Mouse (Mus musculus) c-Kit-positive CD71-positive TER-119-negative erythroid progenitor cells, embryonic 14.5 days (primary cell): ENCODE data around the gene Nuf2.
A peak's percentile ranks its signal among the peaks of the same experiment; 100 is the strongest.
"Not testable (repeated sequence)": the region's sequence is repeated elsewhere in the genome, so short reads cannot be mapped to it uniquely, and the experiment has no call there.

Experiments used
- DNase-seq: peaks from one replicate; pipeline ENCODE4 v3.0.0-alpha.2; 2013; ENCODE audit warnings: low read depth

The Nuf2 gene

DNA sequence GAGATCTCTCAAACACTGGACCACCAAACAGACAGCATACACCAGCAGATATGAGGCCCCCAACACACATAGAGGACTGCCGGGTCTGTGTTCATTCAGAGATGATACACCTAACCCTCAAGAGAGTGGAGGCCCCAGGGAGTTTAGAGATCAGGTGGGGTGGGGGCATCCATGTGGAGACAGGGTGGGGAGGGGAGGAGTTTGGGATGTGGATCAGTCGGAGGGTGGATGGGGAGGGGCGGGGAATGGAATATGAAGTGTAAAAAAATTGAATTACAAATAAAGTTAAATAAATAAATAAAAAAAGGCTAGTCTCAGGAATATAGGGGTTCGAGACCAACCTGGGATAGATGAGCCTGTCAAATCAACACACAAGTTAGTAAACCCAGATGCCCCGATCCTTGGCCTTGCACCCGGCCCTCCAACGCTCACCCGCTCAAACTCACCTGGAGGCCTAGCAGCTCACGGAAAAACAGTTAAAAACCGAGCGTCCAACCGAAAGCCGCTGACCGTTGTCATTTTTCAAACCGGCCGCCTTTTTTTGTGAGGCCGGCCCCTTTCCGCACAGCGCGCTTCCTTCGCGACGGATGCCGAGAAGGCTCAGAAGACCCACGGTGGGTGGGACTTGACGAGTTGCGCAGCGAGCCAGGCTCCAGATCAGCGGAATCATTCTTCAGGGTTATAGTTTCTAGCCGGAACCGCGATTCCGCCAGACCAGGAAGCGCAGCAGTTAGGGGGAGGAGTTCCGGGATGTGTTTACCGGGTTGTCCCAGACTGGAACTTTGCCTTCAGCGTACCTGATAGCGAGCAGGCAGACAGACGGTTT lies at the start of gene Nuf2:
TSS of gene Nuf2 (minus strand) at position 589 of the 826 bp plus-strand sequence.
- peak; percentile 97 for DNase-seq

DNA sequence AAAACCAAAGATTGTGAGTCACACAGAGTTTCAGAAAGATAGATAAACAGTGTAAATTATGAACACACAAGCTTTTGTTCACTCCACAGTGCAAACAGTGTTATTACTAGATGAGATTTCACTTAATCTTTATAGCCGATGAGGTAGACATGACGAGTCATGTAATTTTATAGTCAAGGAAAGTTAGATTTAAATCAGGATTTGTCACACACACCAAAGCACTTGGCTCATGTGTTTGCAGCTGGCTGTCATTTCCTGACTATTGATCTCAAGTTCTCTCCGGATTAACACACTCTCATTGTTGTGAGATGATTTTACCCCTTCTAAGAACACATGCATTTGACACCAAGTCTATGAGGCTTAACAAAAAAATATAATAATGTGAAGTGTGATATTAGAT lies 48.3 kb upstream of the Nuf2 start:
- no peak for DNase-seq

DNA sequence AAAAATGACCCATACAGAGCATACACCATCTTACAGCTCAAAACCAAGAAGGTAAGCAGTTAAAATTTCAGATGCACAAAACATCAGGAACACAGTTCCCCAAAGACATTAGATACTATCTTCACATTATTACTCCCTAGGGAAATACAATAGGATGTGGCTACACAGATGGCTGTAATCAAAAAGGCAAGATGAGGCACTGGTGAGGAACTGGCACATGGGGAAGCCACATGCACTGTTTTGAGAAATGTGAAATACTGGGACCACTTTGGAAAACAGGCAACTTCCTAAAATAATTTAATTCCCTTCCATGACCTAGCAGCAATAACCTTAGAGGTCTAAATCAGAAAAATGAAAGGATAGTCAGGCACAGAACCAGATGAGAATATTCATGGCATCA lies 42.9 kb upstream of the Nuf2 start:
- no peak for DNase-seq

DNA sequence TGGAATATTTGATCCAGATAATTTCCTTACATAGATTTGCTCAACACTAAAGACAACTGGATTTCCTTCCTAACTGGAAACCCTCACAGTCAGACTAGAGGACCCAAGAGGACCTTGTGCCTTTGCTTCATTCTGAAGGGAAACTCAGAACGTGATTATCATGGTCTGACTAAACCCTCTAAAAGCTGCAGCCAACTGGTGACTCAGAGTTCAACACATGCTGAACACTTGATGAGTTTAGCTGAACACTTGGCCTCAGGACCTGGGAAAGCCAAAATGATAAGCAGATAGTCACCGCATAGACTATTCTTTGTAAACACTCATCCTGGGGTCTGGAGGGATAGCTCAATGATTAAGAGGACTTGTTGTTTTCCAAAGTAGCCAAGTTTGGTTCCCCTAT lies 24.4 kb upstream of the Nuf2 start:
- DNase-seq: no peak

DNA sequence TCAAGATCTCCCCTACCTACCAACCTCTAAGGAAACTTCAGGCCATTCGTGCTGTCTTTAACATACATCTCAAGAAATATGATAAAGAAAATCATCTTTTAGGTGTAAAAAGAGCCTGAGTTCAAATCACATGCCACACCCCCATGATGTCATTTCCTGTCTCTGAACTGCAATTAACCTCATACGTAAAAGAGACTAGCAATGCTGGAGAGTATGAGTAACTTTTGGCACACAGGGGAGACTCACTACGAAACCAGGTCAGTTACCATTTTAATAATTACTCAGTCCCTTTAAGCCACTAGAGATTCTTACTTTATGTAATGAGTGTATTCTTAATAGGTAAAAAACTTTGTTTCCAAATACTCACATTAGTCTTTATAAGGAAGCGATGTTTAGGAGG lies 23.8 kb upstream of the Nuf2 start:
- DNase-seq: no peak

DNA sequence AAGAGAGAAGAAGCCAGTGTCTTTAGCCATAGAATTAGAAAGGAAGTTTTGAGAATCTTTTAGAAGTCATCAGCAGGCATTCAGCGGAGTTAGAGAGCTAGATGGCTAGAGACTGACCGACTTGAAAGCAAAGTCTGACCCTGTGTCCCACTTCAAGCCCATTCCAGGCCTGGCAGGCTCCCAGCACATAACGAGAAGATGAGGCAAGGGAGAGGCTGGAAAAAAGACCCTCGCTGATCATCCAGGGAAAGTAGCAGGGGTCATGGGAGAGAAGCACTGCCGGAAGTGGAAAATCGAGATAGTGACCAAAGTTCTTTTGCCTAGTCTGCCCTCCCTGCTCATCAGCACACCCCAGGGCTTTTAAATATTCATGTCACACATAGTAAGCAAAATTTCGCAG lies 22.2 kb upstream of the Nuf2 start:
- DNase-seq: no peak

DNA sequence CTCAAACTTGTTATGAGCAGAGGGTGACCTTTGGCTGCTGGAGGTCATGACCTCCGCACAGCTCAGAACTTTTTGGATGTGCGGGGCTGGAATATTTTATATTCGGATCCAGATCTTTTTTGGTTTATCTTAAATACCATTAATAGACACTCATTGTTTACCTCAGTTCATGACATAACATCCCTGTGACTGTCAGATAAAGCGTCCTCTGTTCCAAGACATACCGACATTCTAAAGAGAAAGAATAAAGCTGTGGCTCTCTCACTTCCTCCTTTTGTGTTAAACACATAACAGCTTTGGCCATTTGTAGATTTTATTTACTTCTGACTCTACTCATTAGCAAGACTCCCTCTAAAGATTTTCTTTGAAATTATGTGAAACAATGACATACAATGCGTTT lies 9.2 kb upstream of the Nuf2 start:
- DNase-seq: no peak

DNA sequence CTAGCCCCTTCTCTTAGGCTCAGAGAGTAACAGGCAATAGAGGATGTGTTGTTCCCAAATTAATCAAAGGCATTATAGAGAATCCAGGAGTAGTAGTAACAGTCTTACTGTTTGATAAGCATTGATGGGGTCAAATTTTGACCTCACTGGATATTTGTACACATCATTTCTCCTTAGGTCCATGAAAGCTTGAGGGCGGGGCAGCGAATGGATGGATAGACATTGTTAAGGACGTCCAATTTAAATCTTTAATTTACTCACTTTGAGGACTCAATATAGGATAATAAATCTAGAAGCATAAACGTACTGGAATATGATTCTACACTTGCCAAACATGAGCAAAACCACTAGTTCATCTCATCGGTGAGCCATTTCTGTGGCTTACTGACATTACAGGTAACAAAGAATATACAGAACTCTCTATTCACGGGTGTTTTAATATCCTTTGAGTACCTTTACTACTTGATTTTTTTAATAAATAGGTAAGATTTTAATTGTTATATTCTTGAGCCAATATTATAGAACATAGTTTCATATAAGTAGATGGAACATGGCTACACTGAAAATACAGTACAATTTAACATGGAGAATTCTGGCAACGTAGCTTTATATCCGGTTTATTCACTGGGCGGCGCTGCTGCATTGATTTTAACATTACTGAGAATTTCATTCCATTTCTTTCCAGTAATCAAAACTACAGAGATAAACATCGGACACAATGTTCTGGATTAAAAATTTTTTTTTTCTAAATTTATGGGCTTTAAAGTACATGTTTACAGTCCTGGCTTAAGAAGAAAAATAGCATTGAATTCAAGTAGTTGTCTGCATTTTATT lies 655 bp upstream of the Nuf2 start:
- peak; percentile 72 for DNase-seq

DNA sequence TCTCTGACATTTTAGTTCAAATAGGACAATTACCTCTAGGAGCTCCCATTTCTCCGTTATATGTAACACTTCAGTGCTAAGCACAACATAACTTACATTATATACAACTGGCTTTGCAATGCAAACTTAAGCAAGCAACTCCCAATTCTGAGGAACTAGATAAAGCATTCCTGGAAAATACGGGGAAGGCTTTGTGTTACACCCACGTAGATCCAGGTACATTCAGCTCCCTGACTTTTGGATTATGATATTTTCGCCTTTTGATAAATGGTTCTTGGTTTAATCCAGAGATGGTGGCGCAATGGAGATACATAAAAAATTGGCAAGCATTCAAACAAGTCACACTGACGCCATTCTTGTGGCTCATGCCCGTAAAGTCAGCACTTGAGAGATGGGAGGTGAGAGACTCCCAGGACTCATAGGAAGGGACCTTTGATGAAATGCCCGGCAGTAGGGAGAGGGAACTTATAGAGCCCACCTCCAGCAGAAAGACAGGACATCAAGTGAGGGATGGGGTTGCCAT lies 1.2 kb downstream of the Nuf2 start:
- peak; percentile 38 for DNase-seq

DNA sequence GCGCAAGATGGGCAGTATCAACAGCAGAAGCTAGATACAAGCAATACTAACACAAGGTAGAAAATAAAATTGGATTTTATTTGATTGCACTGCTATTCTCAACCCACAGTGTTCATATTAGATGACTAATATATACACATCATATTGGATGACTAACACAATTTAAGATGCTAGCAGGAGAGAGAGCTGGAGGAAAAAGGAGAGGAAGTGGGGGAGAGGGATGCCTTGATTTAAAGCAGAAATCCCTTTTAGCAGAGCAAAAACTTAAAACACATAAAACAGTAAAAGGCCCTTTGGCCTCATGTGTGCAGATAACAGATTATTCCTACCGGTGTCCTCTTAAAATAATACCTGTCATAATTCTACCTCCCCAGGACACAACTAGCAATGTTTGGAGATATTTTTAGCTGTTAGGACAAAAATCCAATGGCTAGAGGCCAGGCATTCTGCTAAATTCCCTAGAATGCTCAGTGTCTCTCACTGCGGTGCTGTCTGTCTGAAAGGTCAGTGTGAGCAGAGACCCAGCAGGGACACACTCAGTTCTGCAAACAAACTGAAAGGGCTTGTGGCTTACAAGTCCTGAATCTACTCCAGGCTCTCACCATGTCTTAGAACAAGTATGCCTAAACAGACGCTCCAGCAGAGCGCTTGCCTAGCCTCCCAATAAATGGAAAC lies 5.1 kb downstream of the Nuf2 start:
- DNase-seq: no peak

DNA sequence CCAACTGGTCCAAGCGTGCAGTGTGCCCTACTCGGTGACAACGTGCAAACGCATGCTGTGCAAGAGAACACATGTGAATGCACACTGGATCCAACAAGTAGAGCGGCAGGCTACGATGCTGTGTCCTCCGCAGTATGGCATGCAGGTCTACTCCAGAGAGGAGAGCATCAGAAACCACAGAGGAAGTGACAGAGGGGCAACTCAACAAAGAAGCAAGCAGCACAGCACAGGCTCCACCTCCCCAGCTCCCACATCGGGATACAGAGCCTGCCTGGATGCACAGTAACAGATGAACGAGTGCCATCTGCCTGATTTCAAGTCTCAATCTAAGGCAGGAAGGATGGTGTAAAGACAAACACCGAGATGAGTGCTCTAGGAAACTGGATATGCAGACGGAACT lies 11.9 kb downstream of the Nuf2 start:
- DNase-seq: no peak

DNA sequence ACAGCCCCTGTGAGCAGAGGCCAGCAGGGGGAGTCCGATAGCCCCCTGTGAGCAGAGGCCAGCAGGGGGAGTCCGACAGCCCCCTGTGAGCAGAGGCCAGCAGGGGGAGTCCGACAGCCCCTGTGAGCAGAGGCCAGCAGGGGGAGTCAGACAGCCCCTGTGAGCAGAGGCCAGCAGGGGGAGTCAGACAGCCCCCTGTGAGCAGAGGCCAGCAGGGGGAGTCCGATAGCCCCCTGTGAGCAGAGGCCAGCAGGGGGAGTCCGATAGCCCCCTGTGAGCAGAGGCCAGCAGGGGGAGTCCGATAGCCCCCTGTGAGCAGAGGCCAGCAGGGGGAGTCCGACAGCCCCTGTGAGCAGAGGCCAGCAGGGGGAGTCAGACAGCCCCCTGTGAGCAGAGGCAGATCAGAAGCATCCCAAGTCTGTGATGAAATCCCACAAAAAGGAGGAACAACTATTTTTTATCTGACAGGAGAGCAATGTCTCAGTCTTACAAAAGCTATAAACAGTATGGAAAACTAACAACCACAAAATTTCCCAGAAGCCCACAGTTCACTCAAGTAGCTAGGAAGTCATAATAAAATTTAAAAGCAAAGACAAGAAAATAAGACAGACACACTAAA lies 13.3 kb downstream of the Nuf2 start:
- DNase-seq: not testable (repeated sequence)

DNA sequence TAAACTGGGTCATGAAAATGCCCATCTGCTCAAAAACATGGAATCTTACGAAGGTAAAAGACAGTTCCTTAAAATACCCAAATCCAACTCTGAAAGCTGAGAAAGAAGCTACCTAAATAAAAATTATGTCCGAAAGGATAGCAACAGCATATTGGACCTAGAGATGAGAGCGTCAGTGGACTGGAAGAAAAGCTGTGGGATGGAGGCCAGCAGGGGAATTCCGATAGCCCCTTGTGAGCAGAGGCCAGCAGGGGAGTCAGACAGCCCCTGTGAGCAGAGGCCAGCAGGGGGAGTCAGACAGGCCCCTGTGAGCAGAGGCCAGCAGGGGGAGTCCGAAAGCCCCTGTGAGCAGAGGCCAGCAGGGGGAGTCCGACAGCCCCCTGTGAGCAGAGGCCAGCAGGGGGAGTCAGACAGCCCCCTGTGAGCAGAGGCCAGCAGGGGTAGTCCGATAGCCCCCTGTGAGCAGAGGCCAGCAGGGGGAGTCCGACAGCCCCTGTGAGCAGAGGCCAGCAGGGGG lies 13.8 kb downstream of the Nuf2 start:
- DNase-seq: no peak

DNA sequence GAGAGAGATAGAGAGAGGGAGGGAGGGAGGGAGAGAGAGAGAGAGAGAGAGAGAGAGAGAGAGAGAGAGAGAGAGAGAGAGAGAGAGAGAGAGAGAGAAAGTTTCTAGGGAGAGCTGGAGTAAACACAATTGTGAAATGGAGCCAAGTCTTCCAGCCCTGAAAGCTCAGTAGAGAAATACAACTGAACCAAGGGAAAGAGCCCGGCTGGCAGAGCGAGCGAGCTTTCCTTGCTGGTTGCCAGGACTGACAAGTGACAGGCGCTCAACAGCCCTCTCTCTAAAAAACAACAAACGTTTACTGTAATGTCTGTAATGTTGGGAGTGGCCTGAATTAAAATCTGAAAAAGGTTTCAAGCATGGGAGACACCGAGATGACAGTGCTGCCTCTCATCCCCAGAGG lies 24.9 kb downstream of the Nuf2 start:
- no peak for DNase-seq

DNA sequence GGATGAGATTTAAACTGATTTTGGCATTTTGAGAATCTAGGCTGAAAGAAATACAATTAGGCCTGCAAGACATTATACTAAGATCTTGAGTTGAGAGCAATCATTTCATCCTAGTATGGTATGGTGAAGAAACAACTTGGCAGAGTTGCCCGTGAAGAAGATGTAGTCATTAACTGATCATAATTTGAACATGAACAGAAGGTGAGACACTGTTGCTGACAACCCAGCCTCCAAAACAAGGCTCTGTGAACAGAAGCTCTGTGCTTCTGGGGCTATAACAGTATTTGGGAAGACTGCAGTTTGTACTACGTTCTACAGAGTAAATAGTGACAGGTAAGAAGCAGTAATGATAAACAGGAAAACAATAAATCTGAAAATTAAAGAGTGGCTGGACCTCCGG lies 28.4 kb downstream of the Nuf2 start:
- DNase-seq: no peak

DNA sequence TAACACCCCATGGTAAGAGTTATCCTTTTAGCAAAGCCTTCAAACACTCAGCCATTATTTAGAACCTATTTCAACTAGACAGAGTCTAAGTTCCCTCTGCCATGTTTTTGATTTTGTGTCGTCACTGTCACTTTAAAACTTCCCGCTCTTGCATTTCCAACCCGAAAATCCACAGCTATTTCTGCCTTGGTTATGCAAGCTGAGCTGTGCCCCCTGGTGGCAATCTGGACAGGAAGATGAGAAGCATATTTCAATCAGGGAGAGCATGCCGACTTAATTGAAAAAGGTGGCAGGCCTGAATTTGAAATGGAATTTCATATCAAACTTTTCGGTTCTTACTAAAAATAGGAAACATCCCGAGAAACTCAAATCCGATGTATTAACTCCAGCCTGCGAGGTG lies 35.6 kb downstream of the Nuf2 start:
- DNase-seq: no peak

DNA sequence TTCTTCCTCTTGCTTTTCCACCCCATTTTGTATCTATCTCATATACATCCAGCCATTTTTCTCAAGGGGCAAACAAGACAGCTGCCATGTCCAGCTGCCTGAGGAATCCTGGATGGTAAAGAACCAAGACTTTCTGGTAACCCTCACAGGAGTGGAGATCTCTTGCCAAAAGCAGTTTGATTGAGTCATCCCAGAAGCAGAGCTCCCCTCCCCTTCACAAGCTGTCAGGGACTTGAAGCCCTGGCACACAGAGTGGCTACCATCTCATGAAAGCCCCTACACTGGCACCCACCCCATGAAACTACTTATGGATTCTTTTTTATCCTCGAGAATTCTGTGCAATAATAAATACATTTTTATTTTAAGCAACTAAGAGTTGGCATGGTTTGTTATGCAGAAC lies 39.7 kb downstream of the Nuf2 start:
- DNase-seq: no peak

DNA sequence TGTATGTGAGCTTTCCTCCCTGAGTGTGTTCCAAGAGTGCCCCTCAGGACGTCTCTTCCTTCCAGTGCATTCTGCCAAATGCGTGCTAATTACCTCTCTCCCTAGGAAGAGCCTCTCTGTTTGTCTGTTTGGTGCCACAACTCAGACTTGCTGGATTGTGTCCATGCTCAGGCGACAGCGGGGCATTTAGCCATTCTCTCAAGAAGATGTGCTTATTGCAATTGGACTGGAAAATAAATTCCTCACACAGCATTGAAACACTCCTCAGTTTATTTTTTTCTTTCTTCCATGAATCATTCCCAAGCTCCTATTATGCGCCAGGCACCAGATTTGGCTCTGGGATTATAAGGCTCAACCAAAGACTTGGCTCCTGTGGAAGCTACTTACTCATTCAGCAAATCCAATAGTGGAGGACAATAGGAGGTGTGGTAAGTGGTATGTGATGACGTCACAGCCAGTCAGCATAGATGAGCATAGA lies 45.8 kb downstream of the Nuf2 start:
- DNase-seq: no peak

DNA sequence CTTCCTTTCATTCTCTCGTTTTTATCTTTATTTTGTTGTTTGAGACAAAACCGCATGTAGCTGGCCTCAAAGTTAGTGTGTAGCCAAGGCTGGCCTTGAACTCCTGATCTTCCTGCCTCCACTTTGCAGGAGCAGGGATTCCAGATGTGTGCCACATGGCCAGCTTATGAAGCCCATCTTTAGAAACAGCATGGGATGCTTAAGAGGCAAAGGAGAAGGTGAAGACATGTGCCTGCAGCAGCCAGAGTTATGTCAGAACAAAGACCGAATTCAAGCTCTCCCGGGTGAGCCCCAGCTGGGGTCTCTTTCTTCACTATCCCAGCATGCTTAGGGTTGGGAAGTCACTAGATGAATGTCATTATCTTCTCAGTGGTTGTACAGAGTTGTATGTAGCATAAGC lies 46.7 kb downstream of the Nuf2 start:
- DNase-seq: no peak

DNA sequence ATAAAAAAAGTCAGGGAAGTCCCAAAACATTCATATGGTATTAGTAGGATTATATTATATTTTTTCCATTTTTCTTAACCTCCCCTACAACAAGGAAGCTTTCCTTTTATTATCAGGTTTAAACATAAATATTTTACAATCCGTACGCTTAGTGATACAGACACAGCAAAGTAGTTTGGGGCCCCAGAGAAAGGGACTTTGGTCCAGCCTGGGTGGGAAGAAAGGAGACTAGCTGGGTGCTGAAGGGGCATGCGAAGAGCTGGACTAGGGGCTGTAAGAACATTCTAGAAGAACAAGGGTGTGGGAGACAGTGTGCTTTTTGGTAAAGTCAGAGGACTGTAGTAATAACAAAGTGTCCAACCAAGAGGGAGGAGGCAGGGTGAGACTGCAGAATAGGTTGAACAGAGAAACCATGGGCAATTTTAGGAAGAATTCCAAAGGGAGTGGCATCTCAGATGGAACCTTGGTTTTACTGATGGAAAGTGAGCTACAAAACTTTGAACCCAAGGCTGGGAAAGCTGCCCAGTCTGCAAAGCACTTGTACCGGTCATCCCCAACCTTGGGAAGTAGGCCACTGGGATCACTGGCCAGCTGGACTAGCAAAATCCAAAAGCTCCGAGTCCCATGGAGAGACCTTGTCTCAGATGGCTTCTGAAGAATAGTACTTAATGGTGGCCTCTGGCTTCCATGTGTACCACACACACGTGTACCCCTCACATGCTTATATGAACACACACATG lies 48.5 kb downstream of the Nuf2 start:
- no peak for DNase-seq

DNA sequence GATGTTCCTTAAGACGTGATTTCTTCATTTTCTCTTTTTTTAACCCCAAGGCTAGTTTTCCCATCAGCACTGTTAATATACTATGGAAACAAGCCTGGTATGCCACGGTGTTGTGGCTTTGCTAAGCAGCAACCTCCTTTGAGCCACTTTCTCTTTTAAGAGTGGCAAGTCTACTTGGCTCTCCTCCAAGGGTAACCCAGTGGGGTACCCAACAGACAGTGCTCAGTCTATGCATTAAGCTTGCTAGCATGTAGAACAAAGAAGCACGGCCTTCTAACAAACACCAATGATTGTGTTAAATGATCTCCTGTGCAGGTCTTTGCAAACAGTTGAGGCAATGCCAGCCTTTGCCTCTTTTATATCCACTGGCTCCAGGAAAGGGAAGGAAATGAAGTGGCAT lies 60.1 kb downstream of the Nuf2 start:
- no peak for DNase-seq
